ENCODE assay signal across 13 mouse cellular contexts in genomic region chr9:56657996-56658398, GRCm38 (mm10).
DNase-seq lines count a peak whose midpoint lies in the region; ATAC-seq and TF ChIP-seq lines count a peak whose summit lies in the region.
"Had no signal": no experiment of that assay in that cellular context is flagged by ENCODE, and none has a peak within 500 bp of the region (broad histone marks: within the 10 kb centered on the region; RNA-seq: fewer than 3 reads in every experiment).

No protein-coding gene starts in this region.

- no peak overlapping the region for H3K9ac ChIP-seq in hindbrain, embryonic 11.5 days (ENCODE audit: low read depth, low read length)
- H3K9ac ChIP-seq in hindbrain, embryonic 16.5 days (ENCODE audit: low read depth, low read length) = no peak overlapping the region
- H3K9ac ChIP-seq in forebrain, postnatal 0 days = no peak overlapping the region
- H3K9ac ChIP-seq in intestine, embryonic 16.5 days (ENCODE audit: low read depth, low read length) = no peak overlapping the region
- H3K9ac ChIP-seq: hindbrain, embryonic 15.5 days; liver, embryonic 12.5 days; stomach, embryonic 15.5 days had no signal

- no peaks in the 10 kb centered on the region for H3K36me3 ChIP-seq in hindbrain, embryonic 11.5 days (ENCODE audit: control insufficient read depth, insufficient read depth, low read length)
- no peaks in the 10 kb centered on the region for H3K36me3 ChIP-seq in hindbrain, embryonic 16.5 days (ENCODE audit: control insufficient read depth, insufficient read depth, low read length)
- H3K36me3 ChIP-seq in forebrain, postnatal 0 days (ENCODE audit: insufficient read depth) = no peaks in the 10 kb centered on the region
- H3K36me3 ChIP-seq in intestine, embryonic 16.5 days (ENCODE audit: control insufficient read depth, insufficient read depth, low read length) = no peaks in the 10 kb centered on the region
- H3K36me3 ChIP-seq: hindbrain, embryonic 15.5 days; liver, embryonic 12.5 days; stomach, embryonic 15.5 days had no signal

- H3K4me3 ChIP-seq in hindbrain, embryonic 11.5 days (ENCODE audit: low read depth, low read length) = no peak overlapping the region
- no peak overlapping the region for H3K4me3 ChIP-seq in hindbrain, embryonic 16.5 days (ENCODE audit: low read length)
- no peak overlapping the region for H3K4me3 ChIP-seq in forebrain, postnatal 0 days (ENCODE audit: low read depth, low read length)
- no peak overlapping the region for H3K4me3 ChIP-seq in intestine, embryonic 16.5 days (ENCODE audit: low read length)
- H3K4me3 ChIP-seq: hindbrain, embryonic 15.5 days; liver, embryonic 12.5 days; myocyte; stomach, embryonic 15.5 days had no signal

- no peak overlapping the region for H3K4me2 ChIP-seq in hindbrain, embryonic 11.5 days (replicated peaks; ENCODE audit: low read depth, low read length)
- no peak overlapping the region for H3K4me2 ChIP-seq in hindbrain, embryonic 16.5 days (ENCODE audit: low read length)
- no peak overlapping the region for H3K4me2 ChIP-seq in forebrain, postnatal 0 days (ENCODE audit: low read depth)
- H3K4me2 ChIP-seq in intestine, embryonic 16.5 days (ENCODE audit: low read depth, low read length) = no peak overlapping the region
- H3K4me2 ChIP-seq: hindbrain, embryonic 15.5 days; liver, embryonic 12.5 days; stomach, embryonic 15.5 days had no signal

- DNase-seq in hindbrain, embryonic 11.5 days (ENCODE audit: low spot score) = no peak
- DNase-seq in forebrain, postnatal 0 days = peak; percentile 84
- peak; percentile 77 for DNase-seq in left cerebral cortex, adult 11 months (ENCODE audit: low spot score)
- peak; percentile 83 to 88 for DNase-seq in right cerebral cortex, postnatal 36 days (ENCODE audit: low spot score in 2 of 2)
- no peak for DNase-seq in heart, adult 11 months
- DNase-seq in thymus, postnatal 36 days = no peak
- DNase-seq: kidney, postnatal 25 days had no signal

- 0 out of 2 replicates have a peak, but pooled peaks have one; percentile 19 for ATAC-seq in hindbrain, embryonic 11.5 days (ENCODE audit: low FRiP score)
- no peak for ATAC-seq in hindbrain, embryonic 16.5 days
- ATAC-seq in forebrain, postnatal 0 days = peak; percentile 66
- ATAC-seq in intestine, embryonic 16.5 days = no peak
- ATAC-seq: liver, embryonic 12.5 days had no signal

- 86% methylated on average over 6 of the region's 6 CpGs for WGBS in hindbrain, embryonic 11.5 days
- 72% methylated on average over 6 of the region's 6 CpGs for WGBS in hindbrain, embryonic 16.5 days
- 60% methylated on average over 6 of the region's 6 CpGs for WGBS in forebrain, postnatal 0 days
- 75% methylated on average over 6 of the region's 6 CpGs for WGBS in intestine, embryonic 16.5 days

- H3K27ac ChIP-seq in hindbrain, embryonic 11.5 days (ENCODE audit: low read depth, low read length) = no peak overlapping the region
- H3K27ac ChIP-seq in hindbrain, embryonic 16.5 days (ENCODE audit: low read depth, low read length) = no peak overlapping the region
- H3K27ac ChIP-seq in forebrain, postnatal 0 days (ENCODE audit: low read depth, low read length) = peak overlapping the region; percentile 88
- H3K27ac ChIP-seq in intestine, embryonic 16.5 days (ENCODE audit: low read length) = no peak overlapping the region
- H3K27ac ChIP-seq: hindbrain, embryonic 15.5 days; liver, embryonic 12.5 days; stomach, embryonic 15.5 days had no signal

- 0 out of 2 replicates have a peak, but pooled peaks cover 3% of the 10 kb centered on the region for H3K4me1 ChIP-seq in hindbrain, embryonic 11.5 days (replicated peaks; ENCODE audit: control insufficient read depth, insufficient read depth, low read length)
- H3K4me1 ChIP-seq in hindbrain, embryonic 16.5 days (ENCODE audit: control insufficient read depth, insufficient read depth, low read depth, low read length) = peaks cover 21% of the 10 kb centered on the region
- peaks cover 26% of the 10 kb centered on the region for H3K4me1 ChIP-seq in forebrain, postnatal 0 days (ENCODE audit: insufficient read depth)
- H3K4me1 ChIP-seq in intestine, embryonic 16.5 days (ENCODE audit: control insufficient read depth, insufficient read depth, low read length) = no peaks in the 10 kb centered on the region
- H3K4me1 ChIP-seq: liver, embryonic 12.5 days; stomach, embryonic 15.5 days had no signal

- H3K9me3 ChIP-seq in hindbrain, embryonic 11.5 days (ENCODE audit: control insufficient read depth, low read length) = no peaks in the 10 kb centered on the region
- no peaks in the 10 kb centered on the region for H3K9me3 ChIP-seq in hindbrain, embryonic 16.5 days (ENCODE audit: control insufficient read depth, low read length)
- no peaks in the 10 kb centered on the region for H3K9me3 ChIP-seq in forebrain, postnatal 0 days (ENCODE audit: low read length)
- no peaks in the 10 kb centered on the region for H3K9me3 ChIP-seq in intestine, embryonic 16.5 days (ENCODE audit: control insufficient read depth, low read length)
- H3K9me3 ChIP-seq: hindbrain, embryonic 15.5 days; liver, embryonic 12.5 days; stomach, embryonic 15.5 days had no signal

- no peaks in the 10 kb centered on the region for H3K27me3 ChIP-seq in hindbrain, embryonic 11.5 days (ENCODE audit: control insufficient read depth, insufficient read depth, low read length)
- no peaks in the 10 kb centered on the region for H3K27me3 ChIP-seq in hindbrain, embryonic 16.5 days (replicated peaks; ENCODE audit: control insufficient read depth, insufficient read depth, low read length)
- H3K27me3 ChIP-seq in forebrain, postnatal 0 days (ENCODE audit: insufficient read depth, low read length) = no peaks in the 10 kb centered on the region
- no peaks in the 10 kb centered on the region for H3K27me3 ChIP-seq in intestine, embryonic 16.5 days (replicated peaks; ENCODE audit: control insufficient read depth, insufficient read depth, low read length)
- H3K27me3 ChIP-seq: hindbrain, embryonic 15.5 days; stomach, embryonic 15.5 days had no signal

- no peak for TF ChIP-seq CTCF in forebrain, postnatal 0 days (IDR thresholded peaks at IDR 0.05; ENCODE audit: low read depth)

Comparison
In these comparisons a context has a peak if more than half of its experiments do, and no peak if none do; other contexts are left out.
1. ATAC-seq: peak in hindbrain, embryonic 11.5 days (single experiment) and forebrain, postnatal 0 days (single experiment); none in hindbrain, embryonic 16.5 days (single experiment) and intestine, embryonic 16.5 days (single experiment).
2. DNase-seq: peak in forebrain, postnatal 0 days (single experiment), left cerebral cortex, adult 11 months (single experiment) and right cerebral cortex, postnatal 36 days (2 of 2); none in hindbrain, embryonic 11.5 days (single experiment), heart, adult 11 months (single experiment) and thymus, postnatal 36 days (0 of 2).